Mouse (Mus musculus) neural tube, embryonic 14.5 days (tissue): ENCODE results near the gene Ak9. TPM values are rescaled to one million over a fixed set of nuclear protein-coding genes. Genes with fewer than 3 reads are reported as not detected.

Experiments
- ATAC-seq: fragments of 200-750 bp; cut with Nextera tagmentation; 2 replicates; pipeline ENCODE4 v1.8.0; 2017; ENCODE audit warnings: low read depth, mild to moderate bottlenecking, moderate TSS enrichment, moderate library complexity
- H3K27ac ChIP-seq: fragments of 300-500 bp; sonication (generic); 2 replicates; pipeline ENCODE4 v1.5.1; 2014; ENCODE audit warnings: low read depth, mild to moderate bottlenecking, control low read depth, low read length, moderate library complexity, mixed read lengths
- H3K27me3 ChIP-seq: fragments of 300-500 bp; sonication (generic); 2 replicates; pipeline ENCODE4 v1.6.1; 2014; ENCODE audit warnings: low read length; ENCODE audit not compliant: control insufficient read depth, insufficient read depth
- H3K36me3 ChIP-seq: fragments of 300-500 bp; sonication (generic); 2 replicates; pipeline ENCODE4 v1.6.1; 2014; ENCODE audit warnings: low read length, mixed read lengths; ENCODE audit not compliant: control insufficient read depth, insufficient read depth
- H3K4me1 ChIP-seq: fragments of 300-500 bp; sonication (generic); 2 replicates; pipeline ENCODE4 v1.6.1; 2014; ENCODE audit warnings: low read length; ENCODE audit not compliant: control insufficient read depth, insufficient read depth
- H3K4me2 ChIP-seq: fragments of 300-500 bp; sonication (generic); 2 replicates; pipeline ENCODE4 v1.6.1; 2014; ENCODE audit warnings: mild to moderate bottlenecking, low read depth, low read length, control low read depth
- H3K4me3 ChIP-seq: fragments of 300-500 bp; sonication (generic); 2 replicates; pipeline ENCODE4 v1.5.1; 2014; ENCODE audit warnings: low read depth, low read length, control low read depth, mixed read lengths
- H3K9ac ChIP-seq: fragments of 300-500 bp; sonication (generic); replicated peaks from 2 replicates; pipeline ENCODE4 v1.6.1; 2014; ENCODE audit warnings: low read depth, mild to moderate bottlenecking, control low read depth, low read length, mixed read lengths
- H3K9me3 ChIP-seq: fragments of 300-500 bp; sonication (generic); 2 replicates; pipeline ENCODE4 v1.6.1; 2016; ENCODE audit warnings: low read length; ENCODE audit not compliant: control insufficient read depth
- WGBS: fragments of 180-500 bp; shearing (Covaris S2); extraction: QIAGEN DNeasy Blood & Tissue Kit; methylation state at CpG from one replicate; pipeline ENCODE4 v1.1.7; 2014; 5-methylcytosine and 5-hydroxymethylcytosine counted together
- polyA plus RNA-seq: library from polyadenylated mRNA; unstranded; fragments of >200 nt; fragmentation: Nextera tagmentation; extraction: Ambion mirVana; gene quantifications from 2 replicates; pipeline ENCODE4 v1.2.1, GENCODE M21; 2014

The Ak9 gene
- polyA plus RNA-seq, 1 experiment from 2014 or later, result 0.20 TPM

DNA sequence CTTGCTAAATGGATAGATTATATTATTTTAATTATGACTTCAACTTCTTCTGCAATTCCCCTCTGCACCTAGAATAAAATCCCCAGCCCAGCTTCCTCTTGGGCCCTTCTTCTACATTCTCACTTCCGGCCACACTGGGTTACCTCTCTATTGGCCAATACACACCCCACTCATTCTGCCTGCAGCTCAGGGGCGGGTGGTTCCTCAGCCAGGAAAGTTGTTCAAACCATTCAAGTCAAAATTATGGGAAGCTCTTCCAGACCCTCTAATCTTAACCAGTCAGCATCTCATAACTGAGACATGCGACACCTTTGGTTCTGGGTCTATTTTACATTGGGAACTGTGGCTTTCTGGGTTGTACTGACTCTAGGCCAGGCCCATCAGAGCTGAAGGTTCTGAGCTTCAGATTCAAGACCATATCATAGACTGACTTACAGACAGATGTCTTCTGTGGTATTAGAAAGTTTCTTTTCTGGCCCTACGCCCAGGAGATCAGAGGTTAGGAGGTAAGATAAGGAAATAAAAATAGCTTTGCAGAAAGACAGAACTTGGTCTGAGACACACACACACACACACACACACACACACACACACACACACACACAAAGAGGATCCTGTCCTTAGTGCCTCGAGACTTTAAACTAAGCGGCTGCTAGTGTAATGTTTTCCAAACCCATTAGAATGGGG is 170.1 kb downstream of the Ak9 start:
- no peaks in the 10 kb centered on the region for H3K36me3 ChIP-seq
- H3K27ac ChIP-seq, result no peak overlapping the region
- no peak overlapping the region for H3K4me2 ChIP-seq
- no peak overlapping the region for H3K9ac ChIP-seq
- WGBS, result 83% methylated on average over 6 of the region's 6 CpGs
- H3K9me3 ChIP-seq, result no peaks in the 10 kb centered on the region
- H3K4me3 ChIP-seq, result no peak overlapping the region
- ATAC-seq, result no peak
- H3K4me1 ChIP-seq, result peaks cover 18% of the 10 kb centered on the region
- no peaks in the 10 kb centered on the region for H3K27me3 ChIP-seq

DNA sequence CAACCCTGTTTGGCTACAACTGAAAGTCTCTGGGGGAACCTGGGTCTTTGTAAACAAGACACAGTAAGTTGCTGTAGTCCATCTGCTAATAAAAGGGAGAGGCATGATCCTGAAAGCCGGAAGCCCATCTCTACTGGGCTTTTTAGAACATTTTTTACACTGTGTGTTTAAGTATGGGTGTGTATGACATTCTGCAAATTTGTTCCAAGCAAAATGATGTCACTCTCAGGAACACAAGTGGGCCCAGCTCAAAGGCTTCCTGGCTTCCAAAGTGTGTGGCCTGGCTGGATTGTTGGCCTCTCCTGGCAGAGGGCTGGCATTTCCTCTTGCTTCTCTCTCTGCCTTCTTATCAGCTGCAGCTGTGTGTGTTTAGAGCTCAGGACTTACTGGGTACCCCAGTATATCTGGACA is 171.2 kb downstream of the Ak9 start:
- no peaks in the 10 kb centered on the region for H3K9me3 ChIP-seq
- WGBS, result 82% methylated on average over 1 of the region's 1 CpGs
- no peak overlapping the region for H3K27ac ChIP-seq
- peaks cover 18% of the 10 kb centered on the region for H3K4me1 ChIP-seq
- no peak overlapping the region for H3K4me3 ChIP-seq
- H3K9ac ChIP-seq, result no peak overlapping the region
- no peaks in the 10 kb centered on the region for H3K36me3 ChIP-seq
- no peak for ATAC-seq
- no peaks in the 10 kb centered on the region for H3K27me3 ChIP-seq
- H3K4me2 ChIP-seq, result no peak overlapping the region

DNA sequence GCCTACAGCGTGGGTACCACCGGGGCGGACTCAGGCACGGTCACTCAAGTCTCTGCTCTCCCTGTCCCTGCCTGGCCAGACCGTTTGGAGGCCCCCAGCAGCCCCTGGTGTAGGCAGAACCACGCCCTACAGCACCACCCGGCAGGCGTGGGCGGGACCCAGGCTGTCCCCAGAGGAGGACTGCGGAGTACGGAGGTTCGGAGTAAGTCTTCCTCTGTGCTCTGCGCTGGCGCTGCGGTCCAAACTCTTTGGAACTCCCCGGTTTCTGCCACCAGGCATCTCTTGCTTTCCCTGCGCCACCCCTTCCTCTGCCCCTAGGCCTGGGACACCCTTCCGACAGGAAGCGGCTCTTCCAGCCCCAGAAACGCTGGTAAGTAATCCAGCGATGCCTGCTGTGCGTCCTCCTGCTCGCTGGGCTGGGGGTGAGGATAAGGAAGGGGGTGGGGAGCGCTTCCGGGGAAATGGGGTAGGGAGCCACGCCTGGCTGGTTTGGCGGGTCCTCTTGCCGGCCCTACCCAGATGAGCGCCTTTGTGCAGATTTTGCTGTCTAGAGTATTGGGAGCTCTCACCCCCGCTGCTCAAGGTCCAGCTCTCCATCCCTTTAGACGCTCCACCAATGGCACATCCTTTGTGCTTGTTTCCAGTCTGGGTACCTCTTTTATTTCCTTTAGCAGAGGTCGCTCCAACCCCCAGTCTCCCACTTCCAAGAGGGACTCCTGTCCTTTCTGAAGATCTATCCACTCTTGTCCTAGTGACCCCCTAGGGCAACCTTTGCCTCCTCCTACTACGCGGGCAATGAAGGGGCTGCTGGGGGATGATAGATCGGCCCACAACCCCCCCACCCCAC is 172.6 kb downstream of the Ak9 start, which contains the start of gene Mical1:
Mical1 (plus strand) TSS at position 144 of the 847 bp plus-strand sequence.
- H3K36me3 ChIP-seq, result no peaks in the 10 kb centered on the region
- ATAC-seq, result peak; percentile 72
- H3K4me1 ChIP-seq, result peaks cover 18% of the 10 kb centered on the region
- peak within 1 kb of the TSS; percentile 44 for H3K4me3 ChIP-seq
- no peaks in the 10 kb centered on the region for H3K27me3 ChIP-seq
- H3K4me2 ChIP-seq, result peak within 1 kb of the TSS; percentile 70
- no peaks in the 10 kb centered on the region for H3K9me3 ChIP-seq
- peak within 1 kb of the TSS; percentile 65 for H3K9ac ChIP-seq
- WGBS, result 1% methylated on average over 35 of the region's 35 CpGs
- H3K27ac ChIP-seq, result peak within 1 kb of the TSS; percentile 67

GRCm38 (mm10) chr10:41477018-41477277 is 173.2 kb downstream of the Ak9 start:
- Histone ChIP-seq H3K36me3 (no peaks in the 10 kb centered on the region), H3K27me3 (no peaks in the 10 kb centered on the region), H3K9ac (peak overlapping the region; percentile 65), H3K4me1 (peaks cover 18% of the 10 kb centered on the region), H3K4me3 (peak overlapping the region; percentile 44), H3K4me2 (peak overlapping the region; percentile 70), H3K27ac (peak overlapping the region; percentile 67), H3K9me3 (no peaks in the 10 kb centered on the region)
- peak; percentile 35 for ATAC-seq
- 0% methylated on average over 9 of the region's 9 CpGs for WGBS

DNA sequence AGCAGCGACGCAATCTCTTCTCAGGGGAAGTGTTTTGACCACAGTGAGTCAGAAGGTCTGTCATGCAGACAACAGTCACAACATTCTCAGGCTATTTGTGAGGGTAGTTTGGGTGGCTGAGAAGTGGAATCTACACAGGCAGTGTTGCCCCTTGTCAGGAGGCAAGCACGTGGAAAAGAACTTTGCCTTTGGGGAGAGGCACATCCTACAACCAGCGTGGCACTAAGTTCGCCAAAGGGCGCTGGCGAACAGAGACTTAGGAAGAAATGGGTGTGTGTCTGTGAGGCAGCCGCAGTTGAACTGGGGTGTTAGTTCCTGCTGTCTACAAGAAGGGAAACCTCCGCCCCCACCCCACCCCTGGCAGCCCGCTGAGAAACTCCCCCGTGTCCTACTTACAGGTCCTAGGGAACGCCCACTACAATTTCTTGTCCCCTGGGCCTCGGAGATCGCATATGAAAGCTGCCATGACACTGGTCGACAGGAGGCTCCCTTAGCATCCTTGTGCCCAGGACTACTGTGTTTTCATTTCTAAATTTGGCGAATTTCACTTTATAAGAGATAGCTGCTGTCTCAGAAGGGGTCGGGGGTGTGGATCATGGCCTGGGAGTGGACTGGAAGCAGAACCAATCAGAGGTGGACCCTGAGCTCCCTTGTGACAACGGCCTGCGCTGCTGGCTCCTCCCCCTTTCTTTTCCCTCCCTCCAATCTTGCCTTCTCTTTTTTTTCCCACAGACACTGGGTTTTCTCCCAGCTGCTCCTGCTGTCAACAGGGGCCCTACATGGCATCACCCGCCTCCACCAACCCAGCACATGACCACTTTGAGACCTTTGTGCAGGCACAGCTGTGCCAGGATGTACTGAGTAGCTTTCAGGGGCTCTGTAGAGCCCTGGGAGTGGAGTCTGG is 173.8 kb downstream of the Ak9 start:
- peak; percentile 77 for ATAC-seq
- 2% methylated on average over 20 of the region's 20 CpGs for WGBS
- H3K36me3 ChIP-seq, result no peaks in the 10 kb centered on the region
- H3K9ac ChIP-seq, result peak overlapping the region; percentile 65
- no peaks in the 10 kb centered on the region for H3K27me3 ChIP-seq
- peak overlapping the region; percentile 70 for H3K4me2 ChIP-seq
- H3K9me3 ChIP-seq, result no peaks in the 10 kb centered on the region
- peak overlapping the region; percentile 67 for H3K27ac ChIP-seq
- peaks cover 18% of the 10 kb centered on the region for H3K4me1 ChIP-seq
- H3K4me3 ChIP-seq, result peak overlapping the region; percentile 44

GRCm38 (mm10) chr10:41479961-41480360 is 176.2 kb downstream of the Ak9 start:
- H3K4me1 ChIP-seq, result peaks cover 18% of the 10 kb centered on the region
- H3K36me3 ChIP-seq, result peaks cover 3% of the 10 kb centered on the region; the same call in 1 of the 2 replicates
- no peak overlapping the region for H3K4me3 ChIP-seq
- 84% methylated on average over 3 of the region's 3 CpGs for WGBS
- H3K4me2 ChIP-seq, result no peak overlapping the region
- H3K9me3 ChIP-seq, result no peaks in the 10 kb centered on the region
- no peaks in the 10 kb centered on the region for H3K27me3 ChIP-seq
- no peak overlapping the region for H3K9ac ChIP-seq
- ATAC-seq, result no peak
- H3K27ac ChIP-seq, result no peak overlapping the region

- no peak overlapping the region for H3K4me2 ChIP-seq
- no peak overlapping the region for H3K4me3 ChIP-seq
- H3K27ac ChIP-seq, result no peak overlapping the region
- H3K9me3 ChIP-seq, result no peaks in the 10 kb centered on the region
- WGBS, result 72% methylated on average over 33 of the region's 33 CpGs
- ATAC-seq, result no peak
- peaks cover 13% of the 10 kb centered on the region; the same call in 1 of the 2 replicates for H3K4me1 ChIP-seq
- H3K9ac ChIP-seq, result no peak overlapping the region
- peaks cover 7% of the 10 kb centered on the region for H3K36me3 ChIP-seq
- H3K27me3 ChIP-seq, result no peaks in the 10 kb centered on the region
Measured at GRCm38 (mm10) chr10:41480938-41481880, 177.4 kb downstream of the Ak9 start.

DNA sequence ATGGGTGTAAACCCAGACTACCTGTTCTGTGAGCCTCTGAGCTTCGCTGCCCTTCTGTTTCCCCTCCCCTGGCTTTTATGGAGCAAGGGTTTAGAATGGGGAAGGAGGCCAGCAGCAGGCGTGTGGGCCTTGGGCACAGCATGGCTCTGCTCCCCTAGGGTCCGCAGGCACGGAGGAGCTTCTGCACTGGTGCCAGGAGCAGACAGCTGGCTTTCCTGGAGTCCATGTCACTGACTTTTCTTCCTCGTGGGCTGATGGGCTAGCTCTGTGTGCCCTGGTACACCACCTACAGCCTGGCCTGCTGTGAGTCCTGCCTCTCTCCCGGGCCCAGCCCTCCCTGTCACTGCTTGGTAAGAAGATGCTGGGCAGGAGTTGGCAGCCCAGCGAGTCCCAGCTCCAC is 178.7 kb downstream of the Ak9 start:
- peaks cover 6% of the 10 kb centered on the region; the same call in 1 of the 2 replicates for H3K4me1 ChIP-seq
- no peaks in the 10 kb centered on the region for H3K9me3 ChIP-seq
- ATAC-seq, result no peak
- no peak overlapping the region for H3K9ac ChIP-seq
- no peak overlapping the region for H3K4me3 ChIP-seq
- H3K27ac ChIP-seq, result no peak overlapping the region
- 72% methylated on average over 7 of the region's 7 CpGs for WGBS
- peaks cover 13% of the 10 kb centered on the region for H3K36me3 ChIP-seq
- no peaks in the 10 kb centered on the region for H3K27me3 ChIP-seq
- H3K4me2 ChIP-seq, result no peak overlapping the region
